Mouse (Mus musculus) T-helper 1 cell (primary cell): ENCODE data around the gene Olfml2a.

ENCODE experiments used
- in situ Hi-C: fragments of 300-600 bp; cut with MboI, MseI; formaldehyde crosslinking; loops from one replicate; pipeline ENCODE4 v1.15.1; 2025; ENCODE audit warnings: high pct_unique_total_duplicates

The Olfml2a gene

DNA sequence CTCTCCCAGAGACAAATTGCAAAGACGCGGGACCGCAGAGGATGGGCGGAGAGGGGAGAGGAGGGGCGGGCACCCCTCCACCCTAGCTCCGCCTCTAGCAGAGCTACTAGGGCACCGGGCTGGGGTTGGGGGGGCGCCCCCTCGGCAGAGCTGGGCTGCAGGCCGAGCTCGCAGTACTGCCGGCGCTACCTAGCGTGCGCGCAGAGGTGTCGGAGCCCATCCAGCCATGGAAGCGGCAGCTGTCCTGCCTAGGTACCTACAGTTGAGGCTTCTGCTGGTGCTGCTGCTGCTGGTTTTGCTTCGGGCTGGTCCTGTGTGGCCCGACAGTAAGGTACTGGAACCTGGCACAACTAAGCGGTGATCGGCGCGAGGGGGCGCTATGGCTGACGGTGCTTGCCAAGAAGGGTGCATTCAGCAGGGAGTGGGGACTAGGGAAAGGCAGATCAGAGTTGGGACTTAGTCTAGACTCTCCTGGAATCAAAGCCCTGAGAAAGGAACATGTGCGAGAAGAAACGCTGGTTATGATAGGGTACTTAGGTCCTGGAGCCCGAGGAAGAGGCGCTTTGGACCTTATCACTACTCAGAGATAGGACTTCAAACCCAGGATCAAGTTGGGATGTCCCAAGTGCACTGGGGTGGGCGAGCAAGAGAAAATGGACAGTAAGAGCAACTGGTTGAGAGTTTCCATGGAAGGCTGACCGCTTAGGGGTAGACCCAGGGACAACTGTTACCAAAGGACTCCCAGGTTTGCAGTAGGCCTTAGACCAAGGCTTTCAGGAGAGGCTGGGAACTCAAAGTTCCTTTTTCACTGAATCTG, at the start of gene Olfml2a:
TSS of gene Olfml2a (plus strand) at position 128 of the 817 bp plus-strand sequence.
- in situ Hi-C loops = loop anchor here (5.0 to 25.0 kb wide), 3 partner anchors 65 to 1495 kb away; partner anchors contain the start of genes Golga1, Rabgap1, Wdr38 and Zbtb26

DNA sequence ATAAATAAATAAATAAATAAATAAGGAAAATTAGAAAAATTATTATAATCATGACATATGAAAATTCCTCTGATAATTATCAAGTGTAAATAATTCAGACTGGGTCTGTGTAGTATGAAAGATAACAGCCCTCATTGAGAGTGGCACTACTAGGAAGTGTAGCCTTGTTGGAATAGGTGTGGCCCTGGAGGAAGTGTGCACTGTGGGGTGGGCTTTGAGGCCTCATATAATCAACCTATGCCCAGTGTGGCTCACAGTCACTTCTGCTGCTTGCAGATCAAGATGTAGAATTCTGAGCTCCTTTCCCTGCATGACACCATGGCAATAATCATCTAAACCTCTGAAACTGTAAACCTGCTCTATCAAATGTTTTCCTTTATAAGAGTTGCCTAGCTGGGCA, 28.9 kb upstream of the Olfml2a start:
- in situ Hi-C loops = no loop called here

DNA sequence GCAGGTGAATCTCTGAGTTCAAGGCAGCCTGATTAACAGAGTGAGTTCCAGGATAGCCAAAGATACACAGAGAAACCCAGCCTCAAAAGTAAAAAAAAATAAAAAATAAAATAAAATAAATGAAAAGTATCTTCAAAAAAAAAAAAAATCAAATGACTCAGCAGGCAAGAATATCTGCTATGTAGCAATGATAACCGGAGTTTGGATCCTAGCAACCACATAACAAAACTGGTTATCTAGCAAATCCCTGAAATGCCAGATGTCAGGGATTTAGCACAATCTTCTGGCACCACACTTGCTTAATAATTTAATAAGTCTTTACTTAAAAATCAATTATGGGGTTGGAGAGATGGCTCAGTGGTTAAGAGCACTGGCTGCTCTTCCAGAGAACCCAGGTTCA, 27.5 kb upstream of the Olfml2a start:
- in situ Hi-C loops = no loop called here

DNA sequence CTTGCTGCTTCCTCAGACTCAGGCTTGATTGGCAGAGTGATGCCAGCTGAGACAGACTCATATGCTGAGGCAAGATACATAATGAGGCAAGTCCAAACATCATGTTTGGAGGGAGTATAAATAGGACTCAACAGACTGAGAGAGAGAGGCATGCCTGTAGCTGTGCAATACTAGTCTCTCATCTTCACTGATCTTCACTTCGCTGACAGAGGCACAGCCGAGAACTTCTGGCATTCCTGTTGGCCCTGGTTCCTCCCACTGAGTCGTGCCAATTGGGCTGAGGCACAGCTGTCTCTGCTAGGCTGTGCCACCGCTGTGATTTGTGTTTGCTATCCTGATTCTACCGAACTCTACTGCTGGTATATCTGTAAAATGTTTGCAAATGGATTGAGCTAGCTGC, 25.7 kb upstream of the Olfml2a start:
- in situ Hi-C loops = no loop called here

- in situ Hi-C loops = no loop called here
Observed at GRCm38 (mm10) chr2:38908604-38909003, 23.2 kb upstream of the Olfml2a start.

DNA sequence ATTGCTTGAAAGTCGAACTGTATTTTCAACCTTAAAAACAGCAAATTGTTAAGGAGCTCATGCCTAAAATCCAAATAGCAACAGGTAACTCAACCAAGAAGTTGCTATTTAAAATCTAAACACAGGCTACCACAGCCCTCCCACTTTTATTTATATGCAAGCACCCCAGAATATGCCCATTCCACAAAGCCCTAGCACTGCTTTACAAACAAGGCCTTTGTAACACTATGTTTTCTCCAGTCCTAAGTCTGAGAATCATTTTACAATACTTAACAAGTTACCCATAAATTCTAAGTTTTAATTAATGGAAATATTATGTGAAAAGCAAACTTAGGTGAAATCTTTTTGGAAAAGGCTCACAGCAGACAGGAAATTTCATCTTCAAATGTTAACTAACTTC, 17.3 kb upstream of the Olfml2a start:
- in situ Hi-C loops = no loop called here

DNA sequence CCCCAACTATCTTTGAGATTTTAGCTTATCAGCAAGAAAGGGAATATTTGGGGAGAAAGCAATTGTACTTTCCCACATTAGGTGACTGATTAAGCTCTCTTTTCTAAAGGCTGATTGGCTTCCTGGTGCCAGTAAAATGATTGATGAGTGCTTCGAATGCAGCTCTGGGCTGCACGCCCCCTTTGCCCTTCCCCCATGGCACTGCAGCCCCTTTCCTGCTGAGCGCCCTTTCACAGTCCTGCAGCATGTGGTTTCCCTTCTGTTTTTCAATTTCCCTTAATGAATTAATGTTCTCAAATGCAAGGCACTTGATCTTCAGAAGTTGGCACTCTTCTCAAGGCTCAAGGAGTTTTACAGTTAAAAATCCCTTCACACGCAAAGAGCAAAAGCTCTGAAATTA, 16.8 kb upstream of the Olfml2a start:
- in situ Hi-C loops = no loop called here

- in situ Hi-C loops = no loop called here
Observed at GRCm38 (mm10) chr2:38916947-38917691, 14.7 kb upstream of the Olfml2a start.

- in situ Hi-C loops = no loop called here
Observed at GRCm38 (mm10) chr2:38921374-38921773, 10.4 kb upstream of the Olfml2a start.

DNA sequence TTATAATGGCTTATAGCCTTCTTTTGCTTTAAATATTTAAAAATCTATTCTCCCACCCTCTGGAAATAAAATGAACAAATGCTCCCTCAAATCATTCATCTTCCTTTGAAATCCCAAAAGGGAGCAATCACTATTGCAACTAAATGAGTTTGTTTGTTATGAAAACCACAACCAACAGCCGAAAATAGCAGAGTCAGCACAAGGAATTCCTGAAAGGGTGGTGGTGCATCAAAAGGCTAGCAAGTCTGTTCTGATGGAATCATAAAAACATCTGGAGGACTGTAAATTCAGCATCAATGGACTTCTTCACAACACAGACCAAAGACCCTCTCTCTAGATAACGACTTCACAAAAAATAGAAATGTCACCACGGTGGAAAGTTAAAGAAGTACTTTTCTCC, 8.3 kb upstream of the Olfml2a start:
- in situ Hi-C loops = no loop called here

- in situ Hi-C loops = no loop called here
Observed at GRCm38 (mm10) chr2:38923911-38924310, 7.9 kb upstream of the Olfml2a start.

DNA sequence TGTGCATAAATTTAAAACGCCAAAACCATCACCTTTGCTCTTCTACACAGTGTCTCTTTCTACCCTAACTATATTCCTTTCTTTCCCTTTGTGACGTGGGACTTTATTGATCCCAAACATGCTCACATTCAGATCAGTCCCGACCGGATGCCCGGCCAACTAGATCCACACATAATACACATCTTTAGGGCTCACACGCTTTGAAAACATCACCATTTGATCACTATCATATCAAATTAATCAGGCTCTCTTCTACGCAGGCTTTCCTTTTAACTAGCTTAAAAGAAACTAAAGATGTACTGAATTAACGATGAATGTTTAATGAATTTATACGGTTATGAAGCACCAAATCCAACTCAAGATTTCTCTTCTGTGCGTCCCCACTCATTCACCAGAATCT, 7.2 kb upstream of the Olfml2a start:
- in situ Hi-C loops = no loop called here

DNA sequence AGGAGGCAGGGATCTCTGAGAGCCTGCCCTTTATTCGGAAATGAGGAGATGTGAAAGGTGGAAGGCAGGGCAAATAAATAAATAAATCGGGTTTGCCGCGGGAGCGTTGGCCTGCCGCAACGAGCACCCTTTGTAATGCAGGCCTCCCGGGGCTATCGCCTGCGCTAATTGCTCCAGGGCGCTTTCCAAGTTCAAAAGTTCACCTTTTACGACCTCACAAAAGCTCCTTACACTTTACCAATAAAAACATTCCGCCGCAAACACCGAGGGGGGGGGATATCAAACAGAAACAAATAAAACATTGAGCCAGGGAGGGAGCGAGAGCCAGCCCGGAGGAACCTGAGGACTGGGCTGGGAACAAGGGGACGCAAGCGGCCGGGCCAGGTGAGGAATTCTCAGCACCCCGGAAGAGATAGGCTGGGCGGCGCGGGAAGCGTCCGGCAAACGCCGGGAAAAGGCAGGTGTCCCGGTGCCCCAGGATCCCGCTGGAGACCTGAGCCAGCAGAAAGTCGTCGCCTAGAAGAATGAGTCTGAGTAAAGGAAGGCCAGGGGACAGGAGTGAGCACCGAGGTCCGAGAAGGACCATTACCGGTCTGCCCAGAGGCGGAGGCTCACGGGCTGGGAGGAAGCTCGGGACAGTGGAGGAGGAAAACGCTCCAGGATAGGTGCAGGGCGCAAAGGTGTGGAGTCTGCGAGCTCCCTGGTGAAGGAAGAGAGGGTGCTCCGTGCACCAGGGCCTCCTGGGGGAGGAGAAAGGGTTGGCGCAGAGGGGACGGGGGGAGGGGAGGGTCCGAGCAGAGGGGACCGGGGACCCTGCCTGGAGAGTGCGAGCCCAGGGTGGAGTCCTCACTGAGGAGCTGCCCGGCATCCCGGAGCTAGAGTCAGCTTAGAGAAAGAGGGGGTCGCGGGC, 6.4 kb upstream of the Olfml2a start:
- in situ Hi-C loops = loop anchor here (25.0 kb wide), 1 partner anchor 1488 kb away; the partner anchor contains the start of genes Rabgap1, Zbtb26 and Zbtb6

DNA sequence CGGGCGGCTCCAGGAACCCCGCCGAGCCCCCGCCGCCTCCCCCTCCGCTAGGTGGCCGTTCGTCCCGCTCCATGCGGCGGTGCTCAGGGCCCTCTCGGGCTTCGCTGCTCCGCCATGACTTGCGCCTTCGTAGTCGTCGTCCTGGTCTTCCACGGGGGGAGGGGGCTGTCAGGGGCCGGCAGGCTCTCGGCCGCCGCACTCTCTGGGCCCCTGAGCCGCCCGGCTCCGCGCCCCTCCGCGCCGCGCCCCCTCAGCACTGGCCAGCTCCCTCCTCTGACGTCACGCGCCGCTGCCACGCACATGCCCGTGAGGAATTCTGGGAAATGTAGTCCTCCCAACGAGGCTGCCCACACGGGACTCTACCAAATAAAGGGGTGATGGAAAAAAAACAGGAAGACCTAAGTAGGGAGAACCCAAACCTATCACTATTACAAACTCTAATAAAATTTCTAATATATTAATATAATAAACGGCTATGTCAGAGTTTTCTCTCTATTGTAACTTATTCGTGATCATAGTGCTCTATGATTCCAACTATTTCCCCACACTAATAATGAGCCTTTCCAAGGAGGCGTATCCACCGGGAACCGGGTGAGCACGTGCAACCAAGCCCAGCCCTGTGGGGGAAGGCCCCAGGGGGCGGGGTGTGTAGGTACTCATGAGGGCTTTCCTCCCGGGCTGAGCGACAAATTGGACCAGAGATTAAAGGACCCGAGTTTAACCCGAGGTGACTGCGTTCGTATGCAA, 5.5 kb upstream of the Olfml2a start:
- in situ Hi-C loops = loop anchor here (25.0 kb wide), 1 partner anchor 1489 kb away; the partner anchor contains the start of genes Rabgap1, Zbtb26 and Zbtb6

- in situ Hi-C loops = loop anchor here (25.0 kb wide), 1 partner anchor 1490 kb away; the partner anchor contains the start of genes Rabgap1, Zbtb26 and Zbtb6
Observed at GRCm38 (mm10) chr2:38927115-38927979, 4.4 kb upstream of the Olfml2a start, which contains the start of gene Nr6a1. Nr6a1 (minus strand) TSS chr2:38927688.

DNA sequence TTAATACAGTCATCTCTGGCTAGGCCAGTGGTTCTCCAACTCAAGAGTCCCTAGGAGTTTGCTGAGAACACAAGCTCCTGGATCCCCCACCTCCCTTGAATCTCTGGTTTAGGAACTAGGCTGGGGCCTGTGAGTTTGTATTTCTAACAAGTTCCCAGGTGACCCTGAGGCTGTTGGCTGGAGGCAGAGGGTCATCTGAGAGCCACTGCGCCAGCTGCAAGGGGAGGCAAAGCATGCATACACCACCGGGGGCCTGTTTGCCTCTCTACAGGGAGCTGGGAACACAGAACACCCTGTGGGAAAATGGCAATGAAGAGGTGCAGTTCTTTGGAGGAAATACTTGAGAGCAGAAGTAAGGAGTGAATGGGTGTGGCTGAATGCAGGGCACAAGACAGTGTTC, 1.5 kb upstream of the Olfml2a start:
- in situ Hi-C loops = loop anchor here (5.0 to 25.0 kb wide), 3 partner anchors 67 to 1493 kb away; partner anchors contain the start of genes Golga1, Rabgap1, Wdr38 and Zbtb26

- in situ Hi-C loops = loop anchor here (5.0 to 25.0 kb wide), 3 partner anchors 63 to 1497 kb away; partner anchors contain the start of genes Golga1, Rabgap1, Wdr38 and Zbtb26
Observed at GRCm38 (mm10) chr2:38933931-38934330, 2.2 kb downstream of the Olfml2a start.

DNA sequence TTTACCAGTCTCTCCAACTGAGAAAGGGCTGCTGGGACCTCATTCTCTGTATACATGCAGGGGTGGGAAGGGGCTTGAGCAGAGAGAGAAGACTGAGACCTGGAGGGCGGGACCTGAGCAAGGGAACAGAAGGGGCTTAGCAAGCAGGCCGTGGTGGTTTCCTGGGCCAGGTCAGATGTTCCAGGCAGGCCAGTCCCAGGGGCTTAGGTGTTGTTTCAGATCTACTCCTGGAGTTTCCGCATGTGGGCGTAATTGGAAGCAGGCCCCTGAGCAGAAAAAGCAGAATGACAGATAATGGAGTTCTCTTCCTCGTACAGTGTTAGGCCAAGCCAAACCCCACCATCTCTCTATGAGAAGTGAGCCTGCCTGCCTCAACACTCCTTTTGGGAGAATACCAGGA, 3.2 kb downstream of the Olfml2a start:
- in situ Hi-C loops = loop anchor here (5.0 to 25.0 kb wide), 3 partner anchors 62 to 1498 kb away; partner anchors contain the start of genes Golga1, Rabgap1, Wdr38 and Zbtb26

- in situ Hi-C loops = loop anchor here (10.0 to 25.0 kb wide), 2 partner anchors 128 to 1500 kb away; partner anchors contain the start of genes Golga1, Rabgap1, Zbtb26 and Zbtb6
Observed at GRCm38 (mm10) chr2:38936721-38937378, 5.1 kb downstream of the Olfml2a start.
